Mouse (Mus musculus): ENCODE measurements around the gene Mapk1.
A peak's percentile ranks its signal among the peaks of the same experiment; 100 is the strongest.

- TF ChIP-seq EP300 (IDR thresholded peaks at IDR 0.05) (0 out of 2 replicates have a peak, but pooled peaks have one; percentile 14), CTCF (IDR thresholded peaks at IDR 0.05) (no peak)
Observed at GRCm38 (mm10) chr16:17078101-17078500, 94.9 kb downstream of the Mapk1 start.

Data from lung, postnatal 0 days (tissue).